Mouse (Mus musculus) adrenal gland, postnatal 36 days (tissue): Measurements from ENCODE around the gene Gm7544. TPM values are rescaled to one million over a fixed set of nuclear protein-coding genes. Genes with fewer than 3 reads are reported as not detected.
"Not testable (repeated sequence)": the region's sequence is repeated elsewhere in the genome, so short reads cannot be mapped to it uniquely, and the experiment has no call there.

Experiments used
- DNase-seq, 2 experiments: peaks; one replicate each; pipeline ENCODE4 v3.0.0; 2021; ENCODE audit warnings: mixed read lengths in 1 of 2
- total RNA-seq, 2 experiments: library from RNA; stranded (reverse); gene quantifications; 2 replicates each; pipeline ENCODE4 v1.2.3; 2021

Gm7544 gene
- total RNA-seq, 2 experiments from 2014 or later: not detected

DNA sequence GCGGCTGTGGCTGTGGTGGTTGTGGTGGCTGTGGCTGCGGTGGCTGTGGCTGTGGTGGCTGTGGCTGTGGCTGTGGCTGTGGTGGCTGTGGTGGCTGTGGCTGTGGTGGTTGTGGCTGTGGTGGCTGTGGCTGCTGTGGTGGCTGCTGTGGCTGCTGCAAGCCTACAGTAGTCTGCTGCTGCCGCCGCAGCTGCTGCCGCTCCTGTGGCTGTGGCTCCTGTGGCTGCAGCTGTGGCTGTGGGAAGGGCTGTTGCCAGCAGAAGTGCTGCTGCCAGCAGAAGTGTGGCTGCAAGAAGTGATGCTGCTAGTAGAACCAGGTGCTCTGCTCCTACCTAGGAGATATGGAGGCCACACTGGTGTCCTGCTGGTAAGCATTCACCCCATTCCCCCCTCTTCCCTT is 42.4 kb downstream of the Gm7544 start:
- not testable (repeated sequence) for DNase-seq

- DNase-seq: no peak
Measured at GRCm38 (mm10) chr1:82913025-82913424, 42.8 kb downstream of the Gm7544 start, which contains the start of gene A030005L19Rik. A030005L19Rik (plus strand) TSS chr1:82913325.

GRCm38 (mm10) chr1:82905886-82906285 is 49.9 kb downstream of the Gm7544 start:
- DNase-seq: no peak

Other genes with a start within 250 kb of the Gm7544 start
- gene Mff, start 231.1 kb downstream of the Gm7544 start, total RNA-seq: 100 to 1,000 TPM; 118 to 136 TPM
- not detected for gene Tm4sf20, start 187.6 kb downstream of the Gm7544 start, total RNA-seq
- not detected for gene Gm47791, start 184.8 kb downstream of the Gm7544 start, total RNA-seq
- 10 to 100 TPM; 52.5 to 60.5 TPM for gene Agfg1, start 116.5 kb downstream of the Gm7544 start, total RNA-seq
- gene A030005L19Rik, start 42.7 kb downstream of the Gm7544 start, total RNA-seq: under 1 TPM in 1 of 2 experiments, not detected in 1; 0.36 TPM
- not detected for gene A030014E15Rik, start 31.1 kb downstream of the Gm7544 start, total RNA-seq
- not detected for gene Gm6217, start 24.6 kb downstream of the Gm7544 start, total RNA-seq
- gene A030003K21Rik, start 12.6 kb downstream of the Gm7544 start, total RNA-seq: not detected
- not detected for gene Gm47955, start 4.3 kb upstream of the Gm7544 start, total RNA-seq
- gene Gm47959, start 44.5 kb upstream of the Gm7544 start, total RNA-seq: not detected
- gene Slc19a3, start 82.4 kb upstream of the Gm7544 start, total RNA-seq: under 1 TPM in 1 of 2 experiments, not detected in 1; 0.33 TPM
- not detected for gene Krtap28-10, start 86.5 kb upstream of the Gm7544 start, total RNA-seq
- gene Gm47969, start 88.9 kb upstream of the Gm7544 start, total RNA-seq: not detected
- not detected for gene A030005K14Rik, start 103.4 kb upstream of the Gm7544 start, total RNA-seq
- not detected for gene Krtap28-13, start 104.9 kb upstream of the Gm7544 start, total RNA-seq
- gene Ccl20, start 160.8 kb upstream of the Gm7544 start, total RNA-seq: not detected
- gene Daw1, start 203.7 kb upstream of the Gm7544 start, total RNA-seq: not detected